Mouse (Mus musculus) gastrocnemius, postnatal 10 days (tissue): Measurements from ENCODE around the gene Dhx30. TPM values are rescaled to one million over a fixed set of nuclear protein-coding genes. Genes with fewer than 3 reads are reported as not detected.
"Not testable (repeated sequence)": the region's sequence is repeated elsewhere in the genome, so short reads cannot be mapped to it uniquely, and the experiment has no call there.

Source experiments
- DNase-seq: peaks from one replicate; pipeline ENCODE4 v3.0.0; 2021; ENCODE audit warnings: mixed read lengths
- long read RNA-seq, 2 experiments: library from polyadenylated mRNA; stranded (forward); transcript quantifications; one replicate each; pipeline ENCODE4 v2.0.0; 2021
- total RNA-seq, 2 experiments: library from RNA; stranded (reverse); gene quantifications; 2 replicates each; pipeline ENCODE4 v1.2.3; 2021

Dhx30 gene
- total RNA-seq: 10 to 100 TPM; 43.3 to 45.5 TPM
- long read RNA-seq, experiment 1, full-length matches to known transcripts: 51 of 90 reads
- long read RNA-seq, experiment 1, partial matches to known transcripts: 15 of 90 reads
- long read RNA-seq, experiment 1, other reads (novel, unspliced or antisense): 24 of 90 reads
- long read RNA-seq, experiment 2, full-length matches to known transcripts: 40 of 59 reads
- long read RNA-seq, experiment 2, partial matches to known transcripts: 6 of 59 reads
- long read RNA-seq, experiment 2, other reads (novel, unspliced or antisense): 13 of 59 reads

DNA sequence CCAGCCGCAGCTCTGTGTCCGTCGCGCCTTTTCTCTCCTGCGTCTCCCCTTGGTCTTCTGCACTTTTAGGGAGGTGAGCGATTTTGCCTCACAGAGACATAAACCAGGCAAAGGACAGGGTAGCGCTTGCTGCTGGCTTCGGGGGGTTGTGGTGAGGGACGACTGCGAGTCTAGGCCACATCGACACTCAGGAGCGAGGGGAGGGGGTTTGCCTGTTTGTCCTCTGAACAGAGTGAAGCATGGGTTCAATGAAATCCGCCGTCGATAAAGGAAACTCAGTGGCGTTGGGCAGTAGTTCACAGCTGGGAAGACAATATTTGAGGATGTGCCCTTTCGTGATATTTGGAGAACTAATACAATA lies at the start of gene Dhx30:
TSS of gene Dhx30 (minus strand) at position 52 of the 361 bp plus-strand sequence.
- DNase-seq: no peak

DNA sequence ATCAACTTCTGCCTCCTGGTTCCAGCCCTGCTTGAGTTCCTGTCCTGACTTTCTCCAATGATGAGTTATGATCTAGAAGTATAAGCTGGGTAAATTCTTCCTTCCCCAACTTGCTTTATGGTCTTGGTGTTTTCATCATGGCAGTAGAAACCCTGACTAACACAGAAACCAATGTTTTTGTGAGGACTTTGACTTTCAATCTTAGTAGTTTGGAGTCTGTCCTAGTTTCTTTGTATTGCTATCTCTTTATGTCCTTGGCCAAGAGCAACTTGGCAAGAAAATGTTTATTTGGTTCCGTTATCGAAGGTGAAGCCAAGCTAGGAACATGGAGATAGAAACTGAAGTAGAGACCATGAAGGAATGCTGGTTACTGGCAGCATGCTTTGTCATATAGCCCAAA lies 45.4 kb upstream of the Dhx30 start:
- DNase-seq: no peak

DNA sequence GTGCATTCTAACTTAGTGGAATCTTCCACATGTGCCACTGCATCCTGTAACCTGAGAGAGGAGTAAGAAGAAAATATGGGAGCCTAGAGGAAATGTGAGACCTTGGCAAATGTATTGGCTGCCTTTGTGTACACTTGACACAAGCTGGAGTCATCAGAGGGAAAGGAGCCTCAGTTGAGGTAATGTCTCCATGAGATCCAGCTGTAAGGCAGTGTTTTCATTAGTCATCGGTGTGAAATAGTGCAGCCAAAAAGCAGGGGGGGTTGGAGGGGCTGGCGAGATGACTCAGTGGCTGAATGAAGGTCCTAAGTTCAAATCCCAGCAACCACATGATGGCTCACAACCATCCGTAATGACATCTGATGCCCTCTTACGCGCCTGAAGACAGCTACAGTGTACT lies 44.8 kb upstream of the Dhx30 start:
- DNase-seq: no peak

DNA sequence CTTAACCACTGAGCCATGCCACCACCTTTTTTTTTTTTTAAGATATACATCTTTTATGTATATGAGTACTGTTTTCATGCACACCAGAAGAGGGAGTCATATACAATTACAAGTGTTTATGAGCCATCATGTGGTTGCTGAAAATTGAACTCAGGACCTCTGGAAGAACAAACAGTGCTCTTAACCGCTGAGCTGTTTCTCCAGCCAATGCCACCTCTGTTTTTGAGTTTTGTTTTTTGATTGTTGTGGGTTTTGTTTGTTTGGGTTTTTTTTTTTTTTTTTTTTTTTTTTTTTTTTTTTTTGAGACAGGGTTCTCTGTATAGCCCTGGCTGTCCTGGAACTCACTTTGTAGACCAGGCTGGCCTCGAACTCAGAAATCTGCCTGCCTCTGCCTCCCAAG lies 42.9 kb upstream of the Dhx30 start:
- not testable (repeated sequence) for DNase-seq

DNA sequence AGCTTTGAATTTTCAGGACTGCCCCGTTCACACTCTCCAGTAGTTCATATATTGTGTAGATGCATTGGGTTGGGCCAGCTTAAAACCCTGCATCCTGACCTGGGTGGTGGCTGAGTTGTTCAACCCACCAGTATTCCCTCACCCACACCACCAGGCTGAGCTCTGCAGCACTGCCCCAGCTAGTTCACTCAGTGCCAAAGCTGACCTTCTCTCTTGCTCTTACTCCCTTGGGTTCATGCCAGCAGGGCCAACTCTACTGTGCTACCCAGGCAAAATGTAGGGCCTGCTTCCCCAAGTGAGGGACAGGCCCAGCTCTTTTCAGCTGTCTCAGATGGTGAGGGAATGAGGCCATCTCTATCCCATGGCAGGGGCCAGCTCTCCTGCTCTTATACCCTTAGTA lies 41.4 kb upstream of the Dhx30 start:
- DNase-seq: peak; percentile 8

DNA sequence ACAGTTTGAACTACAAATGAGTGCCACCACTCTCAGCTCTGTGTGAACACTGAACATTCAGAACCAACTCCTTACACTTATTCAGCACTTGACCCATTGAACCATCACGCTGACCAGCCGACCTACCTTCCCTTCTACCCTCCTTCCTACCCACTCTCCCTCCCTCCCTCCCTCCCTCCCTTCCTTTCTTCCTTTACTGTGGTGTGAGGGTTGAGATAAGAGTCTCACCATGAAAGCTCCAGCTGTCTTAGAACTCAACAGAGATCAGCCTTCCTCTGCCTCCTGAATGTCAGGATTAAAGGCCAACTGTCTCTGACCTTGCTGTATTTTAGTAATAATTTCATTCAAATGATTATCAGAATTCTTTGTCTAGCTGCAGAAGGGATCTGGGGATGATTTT lies 31.0 kb upstream of the Dhx30 start:
- no peak for DNase-seq

DNA sequence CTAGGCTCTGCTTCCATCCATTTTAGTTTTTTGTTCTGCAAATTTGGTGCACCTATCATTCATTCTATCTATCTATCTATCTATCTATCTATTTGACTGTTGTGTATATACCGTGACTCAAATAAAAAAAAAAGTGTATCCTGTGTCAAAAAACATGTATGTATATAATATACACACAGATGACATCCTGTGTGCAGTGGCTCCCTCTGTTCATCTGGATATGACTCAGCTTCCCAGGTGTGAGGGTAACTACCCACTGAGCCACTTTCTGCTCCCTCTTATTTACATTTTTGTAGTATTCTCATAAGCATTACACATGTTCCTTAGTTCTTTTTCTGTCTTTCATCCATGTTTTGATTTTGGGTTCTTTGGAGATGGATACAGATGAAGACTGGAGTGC lies 24.5 kb upstream of the Dhx30 start:
- DNase-seq: no peak

DNA sequence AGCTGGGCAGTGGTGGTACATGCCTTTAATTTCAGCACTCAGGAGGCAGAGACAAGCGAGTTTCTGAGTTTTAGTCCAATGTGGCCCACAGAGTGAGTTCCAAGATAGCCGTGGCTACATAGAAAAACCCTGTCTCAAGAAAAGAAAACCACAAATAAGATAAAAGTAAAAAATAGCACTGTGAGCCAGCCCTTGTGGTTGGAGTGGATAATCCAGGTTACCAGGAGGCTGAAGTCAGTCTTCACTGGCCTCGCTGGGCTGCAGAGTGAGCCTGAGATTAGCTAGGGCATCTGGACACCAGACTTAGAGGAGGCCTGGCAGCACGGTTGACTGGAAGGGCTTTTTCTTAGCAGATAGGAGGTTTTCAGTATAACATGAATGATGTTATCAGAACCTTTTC lies 21.5 kb upstream of the Dhx30 start:
- DNase-seq: no peak

DNA sequence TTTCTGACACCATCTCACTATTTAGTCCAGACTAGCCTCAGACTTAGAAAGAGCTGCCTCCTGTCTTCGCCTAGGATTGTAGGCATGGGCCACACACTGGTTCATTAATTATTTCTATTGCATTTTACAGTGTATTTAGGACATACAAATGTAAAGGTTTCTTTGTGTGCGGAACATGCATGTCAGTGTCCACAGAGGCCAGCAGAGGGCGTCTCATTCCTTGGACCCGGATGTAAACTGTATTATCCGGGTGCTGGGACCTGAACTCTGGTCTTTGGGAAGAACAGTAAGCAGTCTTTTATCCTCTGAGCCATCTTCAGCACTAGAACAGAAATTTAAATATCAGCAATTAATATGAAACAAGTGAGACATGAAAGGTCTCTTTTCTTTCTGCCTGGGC lies 16.5 kb upstream of the Dhx30 start:
- no peak for DNase-seq

DNA sequence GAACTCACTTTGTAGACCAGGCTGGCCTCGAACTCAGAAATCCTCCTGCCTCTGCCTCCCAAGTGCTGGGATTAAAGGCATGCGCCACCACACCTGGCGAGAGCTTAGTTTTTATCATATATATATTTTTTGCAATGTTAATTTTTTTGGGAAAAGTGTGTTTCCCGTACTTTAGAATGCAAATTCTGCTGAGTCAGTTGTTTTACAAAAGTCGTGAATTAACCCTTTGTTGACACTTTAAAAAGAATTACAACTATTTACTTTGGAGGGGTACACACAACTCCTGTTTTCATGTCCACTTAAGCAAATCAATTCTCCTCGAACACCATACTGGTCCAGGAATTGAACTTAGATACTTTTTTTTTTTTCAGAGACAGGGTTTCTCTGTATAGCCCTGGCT lies 15.3 kb upstream of the Dhx30 start:
- DNase-seq: no peak

DNA sequence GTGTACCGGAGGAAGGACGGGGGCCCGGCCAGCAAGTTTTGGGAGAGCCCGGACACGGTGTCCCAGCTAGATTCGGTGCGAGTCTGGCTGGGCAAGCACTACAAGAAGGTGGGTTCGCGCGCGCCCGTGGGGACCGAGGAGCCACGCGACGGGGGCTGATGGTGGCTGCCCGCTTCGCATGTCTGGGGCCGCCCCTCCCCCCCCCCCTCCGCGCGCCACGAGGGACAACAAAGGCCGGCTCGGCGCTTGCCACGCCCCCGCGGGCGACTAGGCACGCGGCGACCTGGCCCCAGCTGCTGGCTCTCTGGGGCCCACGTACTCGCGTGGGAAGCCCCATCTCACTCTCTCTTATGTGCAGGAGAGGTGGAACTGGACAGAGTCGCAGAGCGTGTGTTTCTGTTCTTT lies 14.6 kb upstream of the Dhx30 start:
- no peak for DNase-seq

DNA sequence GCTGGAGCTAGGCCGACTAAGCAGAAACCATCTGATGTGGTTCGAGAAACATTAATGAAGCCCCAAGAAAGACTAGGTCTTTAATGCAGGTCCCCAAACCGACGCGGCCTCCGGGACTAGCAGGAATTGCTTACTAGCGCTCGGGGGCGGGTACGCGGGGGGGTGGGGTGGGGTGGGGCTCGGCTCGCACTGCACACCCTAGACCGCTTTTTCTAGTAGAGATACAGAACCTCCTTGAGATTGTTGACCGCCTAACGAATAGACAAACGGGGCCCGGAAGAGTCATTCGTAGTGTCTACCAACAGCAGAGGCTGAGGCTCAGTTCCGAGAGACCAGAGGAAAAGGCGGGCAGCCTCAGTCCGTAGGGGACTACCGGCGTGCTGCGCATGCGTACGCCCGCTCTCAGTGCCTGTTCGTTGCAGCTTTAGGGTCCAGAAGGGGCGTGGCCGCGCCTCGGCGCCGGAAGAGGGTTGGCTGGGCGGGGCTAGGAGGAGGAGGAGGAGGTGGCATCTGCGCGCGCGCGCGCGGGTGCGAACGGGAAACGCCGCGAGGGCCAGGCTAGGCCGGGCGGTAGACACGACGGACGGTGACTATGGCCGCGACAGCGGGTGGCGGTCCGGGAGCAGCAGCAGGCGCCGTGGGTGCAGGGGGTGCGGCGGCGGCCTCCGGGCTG lies 14.0 kb upstream of the Dhx30 start:
- peak; percentile 100 for DNase-seq

DNA sequence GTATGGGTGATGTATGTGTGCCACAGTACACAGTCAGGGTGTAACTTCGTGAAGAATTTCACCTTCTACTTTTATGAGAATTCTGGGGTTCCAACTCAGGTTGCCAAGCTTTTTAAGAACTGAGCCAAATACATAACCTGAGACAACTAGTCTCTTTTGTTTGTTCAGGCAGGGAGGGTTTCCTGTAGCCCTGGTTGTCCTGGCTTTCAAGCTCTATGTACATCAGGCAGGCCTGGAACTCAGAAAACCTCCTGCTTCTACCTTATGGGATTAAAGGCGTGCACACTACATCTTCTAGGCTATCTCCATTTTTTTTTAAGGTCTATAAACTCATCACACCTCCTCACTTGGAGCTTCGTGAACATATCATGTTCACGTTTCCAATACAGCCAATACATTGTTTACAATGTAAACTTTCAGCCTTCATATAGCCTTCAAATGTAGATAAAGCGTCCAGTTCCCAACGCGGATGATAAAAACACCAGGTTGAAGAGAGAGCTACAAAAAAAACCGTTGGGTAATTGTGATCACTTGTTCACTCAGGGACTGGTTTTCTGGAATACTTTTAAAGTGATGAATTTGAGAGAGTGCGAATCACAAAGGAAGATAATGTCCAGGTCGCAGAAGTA lies 13.4 kb upstream of the Dhx30 start:
- no peak for DNase-seq

DNA sequence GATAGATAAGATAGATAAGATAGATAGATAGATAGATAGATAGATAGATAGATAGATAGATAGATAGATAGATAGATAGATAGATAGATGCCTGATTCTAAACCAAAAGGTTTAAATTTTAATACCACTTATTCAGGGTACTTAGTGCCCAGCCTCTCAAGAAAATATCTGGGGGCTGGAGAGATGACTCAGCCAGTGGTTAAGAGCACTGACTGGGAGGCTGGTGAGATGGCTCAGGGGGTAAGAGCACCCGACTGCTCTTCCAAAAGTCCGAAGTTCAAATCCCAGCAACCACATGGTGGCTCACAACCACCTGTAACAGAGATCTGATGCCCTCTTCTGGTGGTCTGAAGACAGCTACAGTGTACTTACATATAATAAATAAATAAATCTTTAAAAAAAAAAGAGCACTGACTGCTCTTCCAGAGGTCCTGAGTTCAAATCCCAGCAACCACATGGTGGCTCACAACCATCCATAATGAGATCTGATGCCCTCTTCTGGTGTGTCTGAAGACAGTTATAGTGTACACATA lies 6.4 kb upstream of the Dhx30 start:
- not testable (repeated sequence) for DNase-seq

DNA sequence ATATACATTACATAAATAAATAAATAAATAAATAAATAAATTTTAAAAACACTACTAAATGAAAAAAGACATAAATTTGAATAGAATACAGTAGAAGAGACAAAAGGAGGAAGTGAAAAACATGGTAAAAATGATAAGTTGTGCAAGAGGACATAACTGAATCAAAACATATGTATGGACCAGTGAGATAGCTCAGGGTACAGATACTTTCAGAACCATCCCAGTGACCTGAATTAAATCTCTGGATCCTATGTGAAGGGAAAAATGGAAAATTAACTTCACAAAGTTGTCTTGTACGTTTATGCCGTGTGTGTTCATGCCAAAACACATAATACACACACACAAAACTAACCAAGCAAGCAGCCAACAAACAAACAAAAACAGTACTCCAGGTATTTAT lies 5.7 kb upstream of the Dhx30 start:
- DNase-seq: no peak

DNA sequence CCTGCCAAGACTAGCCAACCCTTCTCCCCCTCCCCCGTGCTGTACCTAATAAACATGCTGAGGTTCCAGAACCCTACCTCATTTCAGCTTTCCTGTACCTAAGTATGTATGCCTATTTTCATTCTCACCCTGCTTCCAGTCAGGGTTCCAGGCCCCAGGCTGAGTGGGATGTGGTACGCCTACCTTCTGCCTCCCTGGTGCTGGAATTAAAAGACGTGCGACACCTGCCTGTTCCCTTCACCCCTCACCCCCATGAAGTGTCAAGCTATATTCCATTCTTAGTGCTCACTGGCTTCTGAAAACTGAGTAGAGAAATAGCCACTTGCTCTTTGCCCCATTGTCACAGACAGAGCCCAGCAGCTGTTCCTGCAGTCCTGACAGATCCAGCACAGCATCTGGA lies 3.8 kb upstream of the Dhx30 start:
- DNase-seq: no peak

DNA sequence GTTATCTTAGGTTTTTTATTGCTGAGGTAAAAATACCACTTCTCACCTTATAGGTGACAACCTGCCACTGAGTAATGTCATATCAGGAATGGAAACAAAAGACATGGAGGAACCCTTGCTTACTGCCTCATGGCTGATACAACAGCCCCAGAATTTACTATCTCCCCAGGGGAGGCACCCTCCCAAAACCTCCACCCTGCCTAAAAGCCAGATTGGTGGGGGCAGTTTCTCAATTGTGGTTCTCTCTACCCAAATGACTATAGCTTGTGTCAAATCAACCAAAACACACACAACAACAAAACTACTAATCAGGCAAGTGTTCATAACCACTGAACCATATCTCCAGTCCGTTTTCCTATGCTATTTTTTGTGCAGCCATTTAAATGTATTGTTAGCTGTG lies 619 bp upstream of the Dhx30 start:
- DNase-seq: no peak

DNA sequence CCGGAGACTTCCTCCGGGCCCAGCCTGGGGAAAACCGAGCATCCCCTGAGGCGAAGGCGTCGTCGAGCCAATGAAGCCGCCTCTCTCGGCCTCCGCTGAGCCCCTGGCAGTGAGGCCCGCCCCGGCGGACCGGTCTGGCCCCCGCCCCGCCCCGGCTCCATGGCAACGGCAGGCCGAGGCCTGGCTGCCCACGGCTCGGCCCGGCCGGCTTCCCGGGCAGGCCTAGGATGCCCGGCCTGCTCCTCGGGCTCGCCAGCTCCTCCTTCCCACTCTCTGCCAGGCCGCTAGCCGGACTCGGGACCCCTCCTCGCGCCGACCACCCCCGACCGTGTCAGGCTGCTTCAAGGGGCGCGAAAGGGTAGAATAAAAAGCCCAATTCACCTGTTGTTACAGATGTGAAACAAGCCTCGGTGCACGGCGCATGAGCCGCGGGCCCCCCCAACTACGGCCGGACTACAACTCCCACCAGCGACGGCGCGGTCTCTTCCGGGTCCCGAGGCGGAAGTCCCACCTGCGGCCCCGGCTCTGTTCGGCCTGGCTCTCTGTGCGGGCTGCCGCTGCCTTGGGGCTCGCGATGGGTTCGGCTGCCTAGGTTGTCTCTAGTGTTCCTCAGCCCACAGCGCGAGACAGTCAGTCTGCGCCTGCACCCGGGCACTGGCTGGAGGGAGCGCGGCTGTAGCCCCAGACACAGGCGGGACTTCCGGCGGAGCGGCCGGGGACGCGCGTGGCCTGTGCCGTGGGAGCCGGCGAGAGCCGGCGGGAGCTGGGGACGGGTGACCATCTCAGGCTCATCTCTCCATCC lies 452 bp downstream of the Dhx30 start, which contains the start of gene Smarcc1:
TSS of gene Smarcc1 (plus strand) at position 732 of the 802 bp plus-strand sequence.
- DNase-seq: peak; percentile 85

DNA sequence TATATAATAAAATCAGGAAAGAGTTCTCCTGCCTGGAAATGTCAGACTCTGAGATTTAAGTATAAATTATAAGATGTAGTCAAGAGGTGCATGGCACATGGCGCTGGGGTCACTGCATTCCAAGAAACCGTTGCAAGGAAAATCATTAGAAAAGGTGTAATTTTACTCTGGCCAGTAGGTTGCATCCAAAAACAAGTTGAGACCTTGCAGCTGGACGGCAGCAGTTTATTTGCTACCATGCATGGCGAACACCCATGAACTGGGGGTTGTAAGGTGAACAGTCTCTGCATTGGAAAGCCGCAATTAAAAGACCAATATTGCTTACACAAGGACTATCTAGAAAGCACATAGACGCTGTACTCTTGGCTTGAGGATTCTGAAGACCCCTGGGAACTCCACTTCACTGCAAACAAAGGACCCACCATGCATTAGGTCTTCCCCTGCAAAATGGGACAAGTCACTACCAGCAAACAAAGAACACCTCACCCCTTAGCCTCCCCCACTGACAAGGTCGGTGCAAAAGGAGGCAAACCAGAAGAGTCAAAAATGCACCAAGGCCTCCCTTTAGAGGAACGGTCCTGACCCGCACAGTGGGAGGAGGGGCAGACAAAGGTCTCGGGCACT lies 1.2 kb downstream of the Dhx30 start:
- no peak for DNase-seq

DNA sequence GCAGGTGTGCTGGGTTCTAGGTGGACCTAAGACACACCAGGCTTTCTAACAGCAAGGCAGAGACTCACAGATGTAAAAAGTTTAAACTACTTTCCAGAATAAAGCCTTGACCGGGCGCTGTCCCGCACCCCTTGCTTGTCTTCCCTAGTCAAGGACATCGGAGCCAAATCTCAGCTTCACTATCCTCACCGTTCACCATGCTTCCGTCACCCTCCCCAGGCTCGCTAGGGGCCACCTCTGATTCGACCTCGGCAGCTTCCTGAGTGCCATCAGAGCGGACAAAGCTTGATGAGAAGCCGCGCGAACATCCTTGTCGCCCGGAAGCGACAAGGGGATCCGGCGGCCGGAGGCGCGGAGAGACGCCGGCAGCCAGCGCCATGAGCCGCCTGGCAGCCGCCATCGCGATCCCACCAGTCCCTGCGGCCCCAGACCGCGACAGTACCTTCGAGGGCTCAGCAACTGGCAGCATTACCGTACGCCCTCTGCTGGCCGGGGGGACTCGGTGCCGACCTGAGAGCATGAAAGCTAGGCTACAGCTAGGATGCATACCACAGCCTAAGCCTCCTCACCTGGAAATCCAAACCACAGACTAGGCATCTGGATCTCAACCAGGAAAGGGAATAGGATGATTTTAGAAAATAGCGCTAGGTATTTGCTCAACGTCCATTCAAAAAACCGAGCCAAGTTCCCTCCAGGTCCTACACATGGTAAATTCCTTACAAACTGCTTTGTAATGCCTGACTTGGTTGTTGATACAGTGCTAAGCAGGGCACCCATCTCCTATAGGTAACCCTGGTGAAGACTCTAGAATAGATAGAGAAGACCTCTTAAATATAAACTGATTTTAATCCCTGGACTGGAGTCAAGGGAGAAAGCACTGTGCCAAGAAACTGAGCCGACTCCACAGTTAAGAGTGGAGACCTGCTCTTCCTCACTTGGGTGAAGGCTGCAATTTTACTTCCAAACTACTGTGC lies 16.7 kb downstream of the Dhx30 start:
- DNase-seq: peak; percentile 93

DNA sequence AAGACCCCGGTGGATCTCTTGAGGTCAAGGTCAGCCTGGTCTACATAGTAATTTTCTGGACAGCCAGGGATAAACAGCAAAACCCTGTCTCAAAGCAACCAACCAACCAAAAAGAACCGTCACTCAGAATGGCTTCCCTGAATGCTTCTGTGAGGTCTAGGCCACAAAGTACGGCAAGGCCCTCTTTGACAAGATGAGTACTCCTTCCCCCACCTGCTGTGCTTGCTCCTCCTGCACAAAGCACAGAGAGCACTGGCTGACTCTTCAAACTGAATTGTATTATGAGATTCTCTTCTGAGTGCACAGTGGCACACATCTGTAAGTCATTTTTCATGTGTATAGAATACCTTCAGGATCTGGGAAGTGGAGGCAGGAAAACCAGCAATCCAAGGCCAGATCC lies 19.8 kb downstream of the Dhx30 start:
- DNase-seq: no peak
